Mouse (Mus musculus): ENCODE data around the gene Pam16. TPM values are rescaled to one million over a fixed set of nuclear protein-coding genes. Genes with fewer than 3 reads are reported as not detected.

Pam16 gene
- polyA plus RNA-seq, 1 experiment from 2014 or later: 83.1 TPM

- no peak for ATAC-seq (ENCODE audit: insufficient number of reproducible peaks, low FRiP score, low TSS enrichment, low read depth)
- H3K9me3 ChIP-seq: no peaks in the 10 kb centered on the region
- peaks cover 88% of the 10 kb centered on the region for H3K4me1 ChIP-seq
- 45% methylated on average over 2 of the region's 2 CpGs for WGBS
- peak overlapping the region; percentile 86 for H3K4me3 ChIP-seq
- no peaks in the 10 kb centered on the region for H3K36me3 ChIP-seq
- peak overlapping the region; percentile 96 for H3K27ac ChIP-seq
- H3K9ac ChIP-seq: 0 out of 2 replicates have a peak overlapping the region, but pooled peaks have one; percentile 82
- peak overlapping the region; percentile 91 for H3K4me2 ChIP-seq
- no peaks in the 10 kb centered on the region for H3K27me3 ChIP-seq
Observed at GRCm38 (mm10) chr16:4596836-4597235, 28.0 kb downstream of the Pam16 start.

DNA sequence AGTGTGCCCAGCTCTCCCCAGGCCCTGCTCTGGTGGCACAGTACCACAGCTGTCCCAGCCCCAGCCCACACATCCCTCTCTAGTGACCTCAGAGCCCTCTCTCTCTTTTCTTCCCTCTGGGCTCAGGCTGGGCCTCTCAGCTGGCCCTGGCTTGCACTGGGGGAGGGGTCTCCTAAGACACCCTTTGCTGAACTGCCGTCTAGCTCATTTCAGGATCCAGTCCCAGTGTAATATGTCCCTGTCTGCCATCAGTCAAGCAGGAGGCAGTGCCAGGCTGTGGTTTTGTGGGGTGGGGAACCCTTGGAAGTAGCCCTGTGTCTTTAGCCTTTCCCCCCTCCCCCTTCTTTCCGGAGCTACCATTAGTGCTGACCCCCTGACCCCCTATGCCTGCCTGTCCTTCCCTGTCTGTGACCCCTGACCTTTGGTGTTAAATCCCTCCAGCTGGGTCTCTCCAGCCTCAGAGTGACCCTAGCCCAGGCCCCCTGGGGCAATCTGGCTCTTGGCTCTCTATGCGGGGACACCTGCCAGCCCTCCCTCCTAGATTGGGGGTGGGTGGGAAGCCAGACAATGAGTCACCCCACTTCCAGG lies 28.6 kb downstream of the Pam16 start:
- Histone ChIP-seq H3K27me3 (no peaks in the 10 kb centered on the region), H3K4me3 (peak overlapping the region; percentile 86), H3K27ac (peak overlapping the region; percentile 96), H3K9me3 (no peaks in the 10 kb centered on the region), H3K36me3 (no peaks in the 10 kb centered on the region), H3K4me2 (peak overlapping the region; percentile 91), H3K9ac (peak overlapping the region; percentile 82), H3K4me1 (peaks cover 85% of the 10 kb centered on the region)
- no peak for ATAC-seq (ENCODE audit: insufficient number of reproducible peaks, low FRiP score, low TSS enrichment, low read depth)
- WGBS: 17% methylated on average over 3 of the region's 3 CpGs

GRCm38 (mm10) chr16:4595527-4595963 lies 29.2 kb downstream of the Pam16 start:
- no peak for ATAC-seq (ENCODE audit: insufficient number of reproducible peaks, low FRiP score, low TSS enrichment, low read depth)
- H3K4me3 ChIP-seq: peak overlapping the region; percentile 86

DNA sequence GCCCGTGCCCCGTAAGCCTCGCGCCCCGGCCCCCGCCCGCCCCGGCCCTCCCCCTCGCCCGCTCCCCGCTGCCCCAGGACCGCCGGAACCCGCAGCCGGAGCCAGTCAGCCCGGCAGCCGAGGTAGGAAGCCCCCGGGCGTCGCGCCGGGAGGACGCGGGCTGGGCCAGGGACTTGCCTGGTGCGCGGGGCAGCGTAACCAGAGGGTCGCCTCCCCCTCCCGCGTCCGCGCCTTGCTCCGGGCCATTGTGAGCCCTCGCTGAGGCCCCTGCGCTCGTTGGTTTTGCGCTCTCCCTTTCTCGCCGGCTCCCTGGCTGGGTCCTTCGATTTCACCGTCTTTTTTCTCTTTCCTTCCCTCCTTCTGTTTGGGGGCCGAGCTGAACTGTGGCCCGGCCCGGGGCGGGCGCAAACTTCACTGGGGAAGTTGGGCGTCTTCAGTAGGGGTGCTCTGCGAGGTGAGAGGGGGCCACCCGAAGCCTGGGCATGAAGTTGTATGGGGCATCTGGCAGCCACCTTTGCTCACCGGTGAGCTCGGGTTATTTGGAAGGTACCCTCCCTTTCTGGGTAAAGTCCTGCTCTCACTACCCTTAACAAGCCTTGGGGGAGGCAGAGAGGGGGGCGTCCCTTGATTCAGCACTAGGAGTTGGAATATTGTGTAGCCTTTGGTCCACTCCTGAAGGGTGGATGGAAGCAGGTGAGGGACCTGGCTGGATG lies 29.8 kb downstream of the Pam16 start:
- Histone ChIP-seq H3K4me1 (peaks cover 72% of the 10 kb centered on the region), H3K27me3 (no peaks in the 10 kb centered on the region), H3K9me3 (no peaks in the 10 kb centered on the region), H3K36me3 (peaks cover 10% of the 10 kb centered on the region), H3K4me3 (peak overlapping the region; percentile 86), H3K4me2 (peak overlapping the region; percentile 91), H3K9ac (peak overlapping the region; percentile 82), H3K27ac (peak overlapping the region; percentile 96)
- WGBS: under 1% methylated on average over 40 of the region's 52 CpGs
- 0 out of 2 replicates have a peak, but pooled peaks have one; percentile 1 for ATAC-seq (ENCODE audit: insufficient number of reproducible peaks, low FRiP score, low TSS enrichment, low read depth)

More at GRCm38 (mm10) chr16:4595527-4595963, 29.2 kb downstream of the Pam16 start:
- Histone ChIP-seq H3K9me3 (no peaks in the 10 kb centered on the region), H3K4me2 (peak overlapping the region; percentile 91), H3K27ac (peak overlapping the region; percentile 96), H3K27me3 (no peaks in the 10 kb centered on the region), H3K9ac (peak overlapping the region; percentile 82), H3K4me1 (peaks cover 78% of the 10 kb centered on the region), H3K36me3 (peaks cover 7% of the 10 kb centered on the region)
- 4% methylated on average over 5 of the region's 5 CpGs for WGBS

GRCm38 (mm10) chr16:4593971-4594813 lies 30.6 kb downstream of the Pam16 start, which contains the start of gene Glis2:
TSS of gene Glis2 (plus strand) at chr16:4594713.
- Histone ChIP-seq H3K36me3 (peaks cover 10% of the 10 kb centered on the region), H3K9ac (peak within 1 kb of the TSS; percentile 82), H3K27me3 (no peaks in the 10 kb centered on the region), H3K4me1 (peaks cover 64% of the 10 kb centered on the region), H3K9me3 (no peaks in the 10 kb centered on the region), H3K27ac (peak within 1 kb of the TSS; percentile 96), H3K4me2 (peak within 1 kb of the TSS; percentile 91), H3K4me3 (peak within 1 kb of the TSS; percentile 86)
- WGBS: 1% methylated on average over 37 of the region's 74 CpGs
- peak; percentile 86 for ATAC-seq (ENCODE audit: insufficient number of reproducible peaks, low FRiP score, low TSS enrichment, low read depth)

DNA sequence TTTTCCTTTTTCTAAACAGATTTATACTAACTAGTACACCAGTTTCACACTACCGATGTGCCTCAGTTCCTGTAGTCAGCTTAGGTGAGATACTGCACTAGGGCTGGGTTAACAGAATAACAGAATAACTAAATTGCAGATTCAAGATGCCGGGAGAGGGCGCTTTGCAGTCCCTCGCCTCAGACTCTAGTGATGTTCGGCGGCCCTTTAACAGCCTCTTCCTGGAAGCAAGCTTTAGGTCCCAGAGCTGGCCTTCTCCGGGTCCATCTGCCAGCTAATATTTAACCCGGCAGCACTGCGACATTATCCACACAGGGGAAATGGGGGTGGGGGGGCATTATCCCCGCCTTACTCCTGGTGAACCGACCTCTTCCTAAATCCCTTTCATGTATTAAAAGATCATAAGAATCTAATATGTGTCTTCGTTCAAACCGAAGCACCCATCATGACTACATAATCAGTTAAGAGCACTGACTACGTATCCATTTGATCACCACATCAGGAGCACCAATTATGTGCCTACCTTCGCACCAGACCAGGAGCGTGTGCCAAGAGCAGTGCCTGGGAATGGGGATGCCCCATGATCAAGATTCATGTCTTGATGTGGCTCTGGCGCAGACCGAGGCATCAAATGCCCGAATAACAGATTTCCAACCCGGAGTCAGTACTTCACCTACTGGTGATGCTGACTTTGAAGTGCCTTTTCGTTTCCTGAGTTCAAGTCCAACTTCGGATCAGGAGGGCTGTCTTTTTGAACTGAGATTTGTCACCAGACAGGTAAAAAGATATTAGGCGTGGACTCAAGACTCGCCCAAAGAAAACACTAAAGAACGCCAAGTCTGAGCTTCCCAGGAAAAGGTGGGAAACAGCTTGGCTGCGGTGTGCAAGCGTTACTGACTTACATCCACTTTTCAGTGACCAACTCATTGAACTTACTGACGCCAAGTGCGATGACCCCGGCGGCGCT lies 31.6 kb downstream of the Pam16 start:
- H3K9me3 ChIP-seq: no peaks in the 10 kb centered on the region
- ATAC-seq (ENCODE audit: insufficient number of reproducible peaks, low FRiP score, low TSS enrichment, low read depth): no peak
- 14% methylated on average over 32 of the region's 32 CpGs for WGBS
- H3K4me1 ChIP-seq: peaks cover 54% of the 10 kb centered on the region
- H3K9ac ChIP-seq: peak overlapping the region; percentile 56
- peak overlapping the region; percentile 91 for H3K4me2 ChIP-seq
- H3K27ac ChIP-seq: peak overlapping the region; percentile 96
- H3K36me3 ChIP-seq: peaks cover 10% of the 10 kb centered on the region
- peak overlapping the region; percentile 86 for H3K4me3 ChIP-seq
- no peaks in the 10 kb centered on the region for H3K27me3 ChIP-seq

DNA sequence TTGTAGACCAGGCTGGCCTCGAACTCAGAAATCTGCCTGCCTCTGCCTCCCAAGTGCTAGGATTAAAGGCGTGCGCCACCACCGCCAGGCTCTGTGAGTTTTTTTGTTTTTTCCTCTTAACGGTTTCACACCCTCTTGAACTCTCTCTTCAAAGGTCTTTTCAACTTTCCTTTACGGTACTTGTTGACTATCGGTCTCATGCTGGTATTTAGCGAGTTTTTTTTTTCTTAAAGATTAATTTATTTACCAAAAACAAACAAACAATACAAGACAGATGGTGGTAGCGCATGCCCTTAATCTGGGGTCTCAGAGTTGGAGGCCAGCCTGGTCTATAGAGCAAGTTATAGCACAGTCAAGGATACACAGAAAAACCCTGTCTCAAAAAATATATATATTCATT lies 34.6 kb downstream of the Pam16 start:
- Histone ChIP-seq H3K9ac (no peak overlapping the region), H3K4me3 (no peak overlapping the region), H3K9me3 (no peaks in the 10 kb centered on the region), H3K36me3 (peaks cover 10% of the 10 kb centered on the region), H3K27ac (no peak overlapping the region), H3K4me1 (peaks cover 47% of the 10 kb centered on the region), H3K27me3 (no peaks in the 10 kb centered on the region), H3K4me2 (no peak overlapping the region)
- WGBS: 95% methylated on average over 9 of the region's 9 CpGs
- ATAC-seq (ENCODE audit: insufficient number of reproducible peaks, low FRiP score, low TSS enrichment, low read depth): no peak

DNA sequence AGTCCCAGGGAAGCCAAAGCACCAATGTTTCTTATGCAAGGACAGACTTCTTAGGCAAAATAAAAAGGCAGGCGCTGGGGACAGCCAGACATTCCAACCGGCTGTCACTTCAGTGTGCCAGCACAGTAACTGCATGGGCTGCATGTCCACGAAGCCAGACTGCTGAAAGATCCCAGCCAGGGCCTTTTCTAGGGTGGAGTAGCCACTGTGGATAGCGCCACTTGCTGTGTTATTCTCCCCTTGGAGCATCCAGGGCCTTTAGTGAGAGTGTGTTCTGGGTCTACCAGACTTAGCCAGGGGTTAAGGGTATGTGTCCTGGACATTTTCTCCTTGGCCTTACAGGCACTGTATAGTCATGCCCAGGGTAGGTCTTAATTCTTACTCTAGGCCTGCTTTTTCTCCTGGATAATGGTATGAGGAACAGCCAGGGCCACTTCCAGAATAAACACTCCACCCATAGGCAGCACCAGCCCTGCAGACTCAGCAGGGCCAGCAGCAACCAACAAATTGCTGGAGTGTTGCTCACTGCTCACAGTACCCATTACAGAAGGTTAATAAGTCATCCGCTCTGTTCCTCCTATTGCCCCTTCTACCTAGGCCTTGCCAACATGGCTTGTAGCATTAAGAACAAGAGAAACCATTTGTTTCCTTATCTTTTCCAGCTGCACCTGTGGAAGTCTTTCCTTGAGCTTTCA lies 37.1 kb downstream of the Pam16 start:
- no peaks in the 10 kb centered on the region for H3K27me3 ChIP-seq
- H3K9me3 ChIP-seq: no peaks in the 10 kb centered on the region
- H3K4me1 ChIP-seq: peaks cover 32% of the 10 kb centered on the region
- H3K27ac ChIP-seq: peak overlapping the region; percentile 92
- H3K36me3 ChIP-seq: peaks cover 10% of the 10 kb centered on the region
- WGBS: 57% methylated on average over 5 of the region's 5 CpGs
- H3K4me3 ChIP-seq: peak overlapping the region; percentile 48; the same call in 1 of the 2 replicates
- peak overlapping the region; percentile 60 for H3K4me2 ChIP-seq
- no peak overlapping the region for H3K9ac ChIP-seq
- no peak for ATAC-seq (ENCODE audit: insufficient number of reproducible peaks, low FRiP score, low TSS enrichment, low read depth)

DNA sequence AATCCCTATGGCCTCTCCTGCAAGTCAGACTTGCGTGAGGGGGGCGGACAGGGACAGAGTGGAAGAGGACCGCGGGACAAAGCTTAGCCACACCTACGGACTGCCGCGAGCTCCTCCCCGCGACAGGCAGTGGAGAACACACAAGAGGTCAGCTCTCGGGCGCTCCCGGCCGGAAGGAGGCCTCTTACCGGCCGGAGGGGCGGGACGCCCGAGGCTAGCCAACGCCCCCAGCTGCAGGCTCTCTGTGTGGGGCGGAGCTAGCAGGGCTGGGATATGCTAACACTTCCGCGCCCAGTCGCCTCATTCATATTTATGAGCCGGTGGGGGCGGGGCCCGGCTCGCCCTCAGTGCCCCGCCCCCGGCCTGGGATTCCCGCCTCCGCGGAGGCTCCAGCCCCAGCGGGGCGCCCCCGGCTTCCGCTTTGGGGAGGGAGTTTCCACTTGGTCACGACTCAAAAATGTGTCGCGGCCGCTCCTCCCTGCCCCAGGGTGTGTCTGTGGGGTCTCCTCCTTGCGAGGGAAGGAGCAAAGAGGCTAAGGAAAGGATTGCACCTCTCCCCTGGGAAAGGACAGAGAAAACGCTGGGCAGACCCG lies 38.2 kb downstream of the Pam16 start:
- Histone ChIP-seq H3K4me3 (peak overlapping the region; percentile 48), H3K27me3 (no peaks in the 10 kb centered on the region), H3K9ac (peak overlapping the region; percentile 29; the same call in 1 of the 2 replicates), H3K9me3 (no peaks in the 10 kb centered on the region), H3K27ac (peak overlapping the region; percentile 92), H3K4me2 (peak overlapping the region; percentile 60), H3K4me1 (peaks cover 22% of the 10 kb centered on the region), H3K36me3 (peaks cover 10% of the 10 kb centered on the region)
- ATAC-seq (ENCODE audit: insufficient number of reproducible peaks, low FRiP score, low TSS enrichment, low read depth): peak; percentile 97
- 1% methylated on average over 43 of the region's 43 CpGs for WGBS

Measured in limb, embryonic 15.5 days (tissue).